Mouse (Mus musculus) spleen, postnatal 4 days (tissue): Measurements from ENCODE around the gene Slx4ip.

ENCODE experiments used
- DNase-seq, 2 experiments: peaks; one replicate each; pipeline ENCODE4 v3.0.0; 2022; ENCODE audit warnings: low spot score in 2 of 2

Gene Slx4ip

GRCm38 (mm10) chr2:136947500-136947899 lies 56.5 kb downstream of the Slx4ip start:
- DNase-seq: no peak

GRCm38 (mm10) chr2:136947937-136948336 lies 56.9 kb downstream of the Slx4ip start:
- DNase-seq: no peak

DNA sequence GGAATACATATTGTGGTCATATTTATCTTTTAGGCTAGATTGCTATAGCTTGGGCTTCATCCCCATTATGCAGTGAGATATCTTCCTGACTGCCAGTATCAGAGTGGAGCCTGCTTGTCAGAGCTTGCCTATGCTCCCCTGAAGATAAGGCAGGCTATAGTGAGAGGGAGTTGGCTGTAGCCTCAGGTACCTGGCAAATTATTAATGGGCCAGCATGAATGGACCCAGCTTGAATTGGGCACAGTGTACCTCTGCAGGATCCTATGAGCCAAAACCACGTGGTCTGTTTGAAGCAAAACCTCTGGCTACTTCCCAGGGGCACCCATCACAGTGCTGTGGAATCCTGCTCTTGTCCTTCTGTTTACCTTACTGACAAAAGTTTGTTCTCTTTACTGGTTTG lies 61.2 kb downstream of the Slx4ip start:
- DNase-seq: no peak

DNA sequence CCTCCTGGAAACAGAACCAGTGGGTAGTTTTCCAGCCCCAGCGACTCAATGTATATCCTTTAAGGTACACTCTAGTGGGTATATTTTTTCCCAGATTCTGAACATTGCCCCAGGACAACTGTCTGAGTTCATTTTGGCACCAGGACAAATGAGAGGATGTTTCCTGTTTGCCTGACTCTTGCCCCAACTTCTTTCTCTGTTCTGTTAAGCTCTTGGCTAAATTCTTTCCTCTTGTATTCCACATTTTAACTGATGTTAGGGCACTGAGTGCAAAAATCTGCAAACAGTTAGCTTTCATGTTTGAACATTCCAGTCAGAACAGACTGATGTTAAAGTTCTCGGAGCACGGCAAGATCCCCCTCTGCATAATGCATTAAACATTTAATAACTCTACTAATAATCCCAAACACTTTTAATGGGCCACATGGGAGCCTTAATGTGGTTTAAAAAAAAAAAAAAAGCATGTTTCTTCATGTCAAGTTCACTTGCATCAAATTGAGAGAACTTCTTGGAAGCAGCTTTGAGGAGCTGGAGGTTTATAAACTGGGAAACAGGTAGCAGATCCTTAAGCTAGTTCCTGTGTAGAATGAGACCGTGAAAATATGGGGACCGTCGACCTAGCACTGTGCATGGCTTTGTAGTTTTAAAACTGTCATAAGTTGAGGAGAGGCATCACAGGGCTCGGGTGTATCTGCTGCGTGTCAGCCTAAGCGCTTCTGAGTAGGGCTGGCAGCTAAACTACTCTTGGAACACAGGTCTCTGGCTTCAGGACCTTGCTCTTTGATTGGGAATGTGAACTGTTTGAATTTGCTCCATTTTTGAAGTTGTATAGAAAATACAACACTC lies 64.9 kb downstream of the Slx4ip start:
- DNase-seq: no peak

- DNase-seq: no peak
Observed at GRCm38 (mm10) chr2:136958697-136959096, 67.7 kb downstream of the Slx4ip start.

- DNase-seq: no peak
Observed at GRCm38 (mm10) chr2:136975774-136976173, 84.8 kb downstream of the Slx4ip start.

- no peak for DNase-seq
Observed at GRCm38 (mm10) chr2:136979056-136979772, 88.2 kb downstream of the Slx4ip start.

DNA sequence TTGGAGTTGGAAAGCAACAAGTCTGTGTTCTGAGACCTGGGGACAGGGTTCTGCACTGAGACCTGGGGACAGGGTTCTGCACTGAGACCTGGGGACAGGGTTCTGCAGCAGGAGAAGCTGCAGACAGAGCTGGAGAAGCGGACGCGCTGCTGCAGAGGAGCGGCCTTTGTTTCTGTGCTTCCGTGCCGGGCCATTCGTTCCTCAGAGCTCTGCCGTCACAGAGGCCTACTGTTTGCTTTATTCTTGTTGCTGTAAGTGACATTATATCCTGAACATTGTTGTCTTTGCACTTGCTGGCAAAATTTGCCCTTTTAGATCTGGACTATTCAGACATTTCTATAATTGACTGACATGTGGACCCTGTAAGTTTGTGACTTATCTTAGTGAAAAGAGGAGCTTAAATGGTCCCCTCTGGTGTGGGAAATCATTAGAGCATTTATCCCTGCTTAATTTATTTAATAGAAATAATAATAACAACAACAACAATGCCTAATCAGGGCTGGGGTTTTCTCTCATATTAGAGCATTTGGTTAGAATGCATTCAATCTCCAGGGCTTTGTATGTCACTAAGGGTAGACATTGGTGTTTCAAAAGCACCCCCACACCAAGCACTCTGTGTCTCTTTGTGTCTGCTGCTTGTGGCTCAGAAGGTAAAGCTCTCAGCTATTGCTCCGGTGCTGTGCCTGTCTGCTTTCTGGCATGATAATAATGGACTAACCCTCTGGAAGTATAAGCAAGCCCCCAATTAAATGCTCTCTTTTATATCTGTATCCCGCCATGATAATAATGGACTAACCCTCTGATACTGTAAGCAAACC lies 90.3 kb downstream of the Slx4ip start:
- DNase-seq: no peak

DNA sequence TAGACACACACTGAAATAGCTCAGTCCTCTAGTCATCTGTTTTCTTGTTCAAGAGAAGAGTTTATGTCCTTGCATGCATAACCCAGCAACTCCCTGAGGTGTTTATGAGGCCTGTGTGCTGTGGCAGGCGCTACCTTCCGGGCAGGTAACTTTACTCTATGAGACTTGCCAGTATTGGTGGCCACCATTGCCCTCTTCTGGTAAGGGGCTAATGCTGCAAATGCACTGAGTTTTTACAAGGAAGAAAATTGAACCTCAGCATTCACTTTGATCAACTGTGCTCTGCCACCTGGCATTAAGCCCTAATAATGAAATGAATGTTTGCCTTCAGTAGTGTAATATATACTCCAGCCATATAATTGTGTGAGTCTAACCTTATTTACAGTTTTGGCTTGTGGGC lies 92.9 kb downstream of the Slx4ip start:
- no peak for DNase-seq

GRCm38 (mm10) chr2:136985998-136986730 lies 95.1 kb downstream of the Slx4ip start:
- DNase-seq: no peak

DNA sequence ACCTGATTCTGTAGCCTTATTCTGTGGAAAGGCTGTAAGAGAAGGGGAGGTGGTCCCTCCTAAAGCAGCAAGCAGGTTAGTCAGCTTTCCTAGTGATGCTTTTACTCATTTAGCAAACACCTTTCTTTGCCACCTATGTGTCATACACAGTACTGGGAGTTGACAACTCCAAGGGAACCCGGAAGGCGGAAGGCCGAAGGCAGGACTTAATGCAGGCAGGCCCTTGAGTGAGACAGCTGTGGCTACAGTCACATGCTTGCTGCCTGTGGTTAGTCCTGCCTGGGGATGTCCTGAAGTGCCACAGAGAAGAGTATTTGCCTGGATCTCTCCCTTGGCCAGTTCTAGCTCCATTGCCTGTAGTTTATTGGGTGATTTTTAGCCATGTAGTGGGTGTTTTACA lies 102.1 kb downstream of the Slx4ip start:
- no peak for DNase-seq

- no peak for DNase-seq
Observed at GRCm38 (mm10) chr2:136997104-136997503, 106.1 kb downstream of the Slx4ip start.

DNA sequence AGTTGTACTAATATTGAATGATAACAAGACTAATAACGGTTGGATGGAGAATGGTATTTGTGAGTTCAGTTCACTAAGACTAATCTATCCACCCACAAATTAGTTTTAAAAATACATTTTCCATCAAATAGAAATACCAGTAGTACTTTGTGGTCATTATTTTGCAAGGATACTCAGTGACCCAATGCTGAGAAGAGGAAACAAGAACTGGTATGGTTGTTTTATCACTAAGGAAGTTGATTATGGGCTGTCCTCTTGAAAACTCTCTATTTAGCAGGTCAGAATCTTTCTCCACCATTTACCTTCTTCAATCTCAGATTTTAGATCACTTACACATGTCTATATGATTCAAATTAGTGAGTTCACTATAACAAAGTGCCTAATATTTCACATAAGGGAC lies 111.0 kb downstream of the Slx4ip start:
- DNase-seq: no peak

DNA sequence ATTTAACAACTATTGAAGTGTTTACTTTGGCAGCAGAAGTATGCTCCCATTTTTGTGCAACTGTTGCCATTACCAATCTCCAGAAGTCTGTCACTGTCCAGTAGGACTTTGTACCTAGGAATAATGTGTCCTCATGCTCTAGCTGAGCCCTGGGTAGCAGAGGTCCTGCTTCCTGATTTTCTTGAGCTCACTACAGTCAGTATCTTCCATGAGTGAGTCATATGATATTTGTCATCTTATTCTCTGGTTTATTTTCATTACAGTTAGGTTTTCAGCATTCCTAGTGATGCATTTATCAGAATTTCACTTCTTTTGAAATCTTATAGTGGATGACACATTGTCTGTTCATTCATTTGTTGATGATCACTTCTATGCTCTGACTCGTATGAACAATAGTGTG lies 115.6 kb downstream of the Slx4ip start:
- no peak for DNase-seq

DNA sequence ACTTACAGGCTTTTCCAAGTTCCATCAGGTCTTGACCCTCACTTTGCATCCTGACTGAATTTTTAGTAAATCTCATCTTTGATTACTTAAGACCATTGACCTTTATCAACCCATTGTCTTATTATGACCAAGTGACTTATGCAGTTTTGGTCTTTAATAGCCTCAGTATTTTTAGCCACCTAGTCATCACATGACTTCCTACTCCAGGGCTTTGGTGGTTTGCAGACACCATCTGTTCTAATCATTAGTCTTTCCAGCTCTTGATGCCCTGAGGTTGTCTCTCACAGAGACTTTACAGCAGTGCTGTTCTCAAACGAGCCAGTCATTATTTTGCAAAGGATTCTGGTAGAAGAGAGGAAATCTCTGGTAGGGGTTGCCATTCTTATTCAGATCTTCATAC lies 121.0 kb downstream of the Slx4ip start:
- DNase-seq: no peak

- DNase-seq: no peak
Observed at GRCm38 (mm10) chr2:137013151-137013550, 122.1 kb downstream of the Slx4ip start.

- no peak for DNase-seq
Observed at GRCm38 (mm10) chr2:137013811-137014350, 122.9 kb downstream of the Slx4ip start.

GRCm38 (mm10) chr2:137014423-137014822 lies 123.4 kb downstream of the Slx4ip start:
- DNase-seq: no peak

- no peak for DNase-seq
Observed at GRCm38 (mm10) chr2:137044122-137044521, 153.1 kb downstream of the Slx4ip start.

DNA sequence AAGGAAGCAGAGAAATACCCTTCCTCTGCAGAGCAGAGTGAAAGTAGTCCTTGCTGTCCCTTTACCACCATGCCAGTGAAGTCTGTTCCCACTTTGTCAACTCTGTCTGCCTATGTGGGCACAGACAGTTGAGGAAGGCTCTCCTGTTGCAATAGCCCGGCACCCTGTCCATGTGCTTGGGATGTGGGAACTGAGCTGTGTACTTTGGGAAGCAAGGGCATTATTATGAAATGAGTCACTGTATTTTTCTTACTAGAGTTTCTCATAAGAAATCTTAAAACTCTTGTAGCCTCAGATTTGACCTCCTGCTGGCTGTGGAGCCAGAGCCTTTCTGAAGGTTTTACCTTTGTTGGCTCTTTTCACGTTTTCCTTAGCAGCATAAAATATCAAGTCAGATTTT lies 158.3 kb downstream of the Slx4ip start:
- no peak for DNase-seq

DNA sequence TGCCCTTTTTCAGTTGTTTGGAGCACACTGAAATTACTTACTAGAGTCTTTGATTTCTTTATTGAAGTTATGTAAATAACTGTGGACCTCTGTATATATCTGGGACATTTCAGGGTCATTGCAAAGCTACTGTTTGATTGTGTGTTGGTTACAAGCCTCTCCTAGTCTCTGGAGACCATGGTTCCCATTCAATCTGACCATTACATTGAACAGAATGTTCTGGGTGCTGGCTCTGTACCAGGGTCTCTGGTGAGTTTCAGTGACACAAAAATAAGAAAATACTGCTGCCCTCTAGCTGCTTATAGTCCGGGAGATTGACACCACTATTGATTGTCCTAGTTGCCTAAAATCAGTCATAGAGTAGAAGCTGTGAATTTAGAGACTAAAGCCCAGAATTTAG lies 158.9 kb downstream of the Slx4ip start:
- DNase-seq: no peak
